Mouse (Mus musculus) testis, adult 2 months (tissue): ENCODE data around the gene Rad1. TPM values are rescaled to one million over a fixed set of nuclear protein-coding genes. Genes with fewer than 3 reads are reported as not detected.

Experiments used
- H3K27ac ChIP-seq: fragments of 200-500 bp; 2 replicates; pipeline ENCODE4 v1.5.1; 2012; ENCODE audit warnings: low read depth, low read length; ENCODE audit not compliant: control insufficient read depth, insufficient read depth
- H3K27me3 ChIP-seq: fragments of 200-500 bp; 2 replicates; pipeline ENCODE4 v1.6.1; 2012; ENCODE audit warnings: mild to moderate bottlenecking, low read length, moderate library complexity; ENCODE audit not compliant: control insufficient read depth, insufficient read depth
- H3K36me3 ChIP-seq: fragments of 200-500 bp; 2 replicates; pipeline ENCODE4 v1.6.1; 2012; ENCODE audit warnings: mild to moderate bottlenecking, low read length; ENCODE audit not compliant: control insufficient read depth, insufficient read depth
- H3K4me1 ChIP-seq: fragments of 200-500 bp; 2 replicates; pipeline ENCODE4 v1.6.1; 2012; ENCODE audit warnings: low read length; ENCODE audit not compliant: control insufficient read depth, insufficient read depth
- H3K4me3 ChIP-seq: fragments of 200-500 bp; 2 replicates; pipeline ENCODE4 v1.5.1; 2012; ENCODE audit warnings: low read depth, mild to moderate bottlenecking, low read length, moderate library complexity, mixed read lengths; ENCODE audit not compliant: control insufficient read depth
- CTCF ChIP-seq: fragments of 200-500 bp; IDR thresholded peaks from 2 replicates; pipeline ENCODE4 v1.5.1; 2012; ENCODE audit warnings: low read depth, mild to moderate bottlenecking, inconsistent platforms, low read length, moderate library complexity; ENCODE audit not compliant: control insufficient read depth, insufficient read depth, insufficient replicate concordance
- POLR2A ChIP-seq: fragments of 200-500 bp; IDR thresholded peaks from 2 replicates; pipeline ENCODE4 v1.6.1; 2012; ENCODE audit warnings: low read depth, mild to moderate bottlenecking, inconsistent platforms, low read length, moderate library complexity; ENCODE audit not compliant: control insufficient read depth
- polyA plus RNA-seq: library from polyadenylated mRNA; depleted of rRNA; stranded (reverse); fragments of >200 nt; gene quantifications from 2 replicates; pipeline ENCODE4 v1.2.3, GENCODE M21; 2012; rRNA removed

Gene Rad1
- polyA plus RNA-seq = 9.2 and 10.6 TPM in 2 replicates

- H3K27ac ChIP-seq = peak within 1 kb of the TSS; percentile 24
- no peaks in the 10 kb centered on the region for H3K4me1 ChIP-seq
- no peaks in the 10 kb centered on the region for H3K27me3 ChIP-seq
- peak within 1 kb of the TSS; percentile 96 for H3K4me3 ChIP-seq
- TF ChIP-seq CTCF = 0 out of 2 replicates have a peak, but pooled peaks have one; percentile 15
- peak; percentile 97 for TF ChIP-seq POLR2A
- no peaks in the 10 kb centered on the region; the same call in 1 of the 2 replicates for H3K36me3 ChIP-seq
Measured at GRCm38 (mm10) chr15:10485484-10486364, at the start of gene Rad1, which contains the start of gene Brix1. Rad1 (plus strand) TSS chr15:10486018. Brix1 (minus strand) TSS chr15:10485947.

- TF ChIP-seq POLR2A (no peak), CTCF (no peak)
- H3K4me1 ChIP-seq = no peaks in the 10 kb centered on the region
- no peaks in the 10 kb centered on the region for H3K36me3 ChIP-seq
- H3K27ac ChIP-seq = no peak overlapping the region
- H3K4me3 ChIP-seq = no peak overlapping the region
- H3K27me3 ChIP-seq = no peaks in the 10 kb centered on the region
Measured at GRCm38 (mm10) chr15:10436893-10437292, 48.9 kb upstream of the Rad1 start.

GRCm38 (mm10) chr15:10439963-10440362 is 45.9 kb upstream of the Rad1 start:
- no peak overlapping the region for H3K27ac ChIP-seq
- no peaks in the 10 kb centered on the region for H3K27me3 ChIP-seq
- no peaks in the 10 kb centered on the region for H3K36me3 ChIP-seq
- no peak overlapping the region for H3K4me3 ChIP-seq
- H3K4me1 ChIP-seq = no peaks in the 10 kb centered on the region
- TF ChIP-seq POLR2A (no peak), CTCF (no peak)

GRCm38 (mm10) chr15:10441493-10441892 is 44.3 kb upstream of the Rad1 start:
- Histone ChIP-seq H3K27ac (no peak overlapping the region), H3K4me1 (no peaks in the 10 kb centered on the region), H3K4me3 (no peak overlapping the region), H3K36me3 (no peaks in the 10 kb centered on the region), H3K27me3 (no peaks in the 10 kb centered on the region)
- TF ChIP-seq CTCF = no peak
- no peak for TF ChIP-seq POLR2A

GRCm38 (mm10) chr15:10442275-10442674 is 43.5 kb upstream of the Rad1 start:
- no peaks in the 10 kb centered on the region; the same call in 1 of the 2 replicates for H3K36me3 ChIP-seq
- no peaks in the 10 kb centered on the region for H3K4me1 ChIP-seq
- no peak for TF ChIP-seq CTCF
- no peak for TF ChIP-seq POLR2A

GRCm38 (mm10) chr15:10447102-10447501 is 38.7 kb upstream of the Rad1 start:
- Histone ChIP-seq H3K4me3 (no peak overlapping the region), H3K36me3 (no peaks in the 10 kb centered on the region; the same call in none of the 2 replicates), H3K27ac (no peak overlapping the region), H3K4me1 (no peaks in the 10 kb centered on the region), H3K27me3 (no peaks in the 10 kb centered on the region)
- no peak for TF ChIP-seq CTCF
- no peak for TF ChIP-seq POLR2A

More at GRCm38 (mm10) chr15:10442275-10442674, 43.5 kb upstream of the Rad1 start:
- Histone ChIP-seq H3K27me3 (no peaks in the 10 kb centered on the region), H3K27ac (no peak overlapping the region), H3K4me3 (no peak overlapping the region)

GRCm38 (mm10) chr15:10460986-10461385 is 24.8 kb upstream of the Rad1 start:
- Histone ChIP-seq H3K4me1 (no peaks in the 10 kb centered on the region), H3K27ac (no peak overlapping the region), H3K27me3 (no peaks in the 10 kb centered on the region), H3K36me3 (peaks cover 5% of the 10 kb centered on the region), H3K4me3 (no peak overlapping the region)
- TF ChIP-seq POLR2A (no peak), CTCF (no peak)
